ENCODE assay signal across 10 mouse cellular contexts in genomic region chr10:76391786-76392185, GRCm38 (mm10). TPM values are rescaled to one million over a fixed set of nuclear protein-coding genes. Genes with fewer than 3 reads are reported as not detected.
DNase-seq lines count a peak whose midpoint lies in the region; ATAC-seq lines count a peak whose summit lies in the region.
"Had no signal": no experiment of that assay in that cellular context is flagged by ENCODE, and none has a peak within 500 bp of the region (broad histone marks: within the 10 kb centered on the region; RNA-seq: fewer than 3 reads in every experiment).

No protein-coding gene starts in this region.

- ATAC-seq in kidney, embryonic 16.5 days (ENCODE audit: low FRiP score, low TSS enrichment): no peak

- H3K4me1 ChIP-seq in kidney, embryonic 16.5 days (ENCODE audit: insufficient read depth, low read length): no peaks in the 10 kb centered on the region
- H3K4me1 ChIP-seq: embryonic facial prominence, embryonic 12.5 days had no signal

- no peaks in the 10 kb centered on the region for H3K9me3 ChIP-seq in kidney, embryonic 16.5 days (ENCODE audit: low read length)
- H3K9me3 ChIP-seq: embryonic facial prominence, embryonic 12.5 days had no signal

- H3K27me3 ChIP-seq in kidney, embryonic 16.5 days (ENCODE audit: insufficient read depth, low read length): no peaks in the 10 kb centered on the region
- H3K27me3 ChIP-seq: embryonic facial prominence, embryonic 12.5 days had no signal

- intact Hi-C loops in gastrocnemius, postnatal 14 days (cut with DNase I; ENCODE audit: low total_unique reads): no loop called here

- no peak overlapping the region for H3K4me2 ChIP-seq in kidney, embryonic 16.5 days (replicated peaks; ENCODE audit: low read depth, low read length)
- H3K4me2 ChIP-seq: embryonic facial prominence, embryonic 12.5 days had no signal

- WGBS in kidney, embryonic 16.5 days: 86% methylated on average over 9 of the region's 9 CpGs

- H3K36me3 ChIP-seq in kidney, embryonic 16.5 days (ENCODE audit: insufficient read depth, low read length): peaks cover 53% of the 10 kb centered on the region

- H3K9ac ChIP-seq in kidney, embryonic 16.5 days (replicated peaks; ENCODE audit: low read length): no peak overlapping the region
- H3K9ac ChIP-seq: embryonic facial prominence, embryonic 12.5 days had no signal

- peak; percentile 10 for DNase-seq in kidney, adult 11 months
- DNase-seq in ES-CJ7 (ENCODE audit: low read depth, low spot score): peak; percentile 66
- DNase-seq in cerebellum, adult 11-12 months: peak; percentile 56
- DNase-seq in gastrocnemius, postnatal 14 days: peak; percentile 36
- DNase-seq in mesoderm, embryonic 11.5 days (ENCODE audit: low read depth, low spot score): peak; percentile 37
- DNase-seq in urinary bladder, adult 18-20 months (ENCODE audit: low spot score in 2 of 2): no peak
- DNase-seq in urinary bladder, postnatal 36 days (ENCODE audit: low spot score in 2 of 2): no peak

- no peak overlapping the region for H3K27ac ChIP-seq in kidney, embryonic 16.5 days (ENCODE audit: low read length)
- H3K27ac ChIP-seq: embryonic facial prominence, embryonic 12.5 days had no signal

- H3K4me3 ChIP-seq in kidney, embryonic 16.5 days (ENCODE audit: low read length): no peak overlapping the region
- H3K4me3 ChIP-seq: embryonic facial prominence, embryonic 12.5 days had no signal

RNA-seq across cellular contexts. Expression of gene Dip2a, which starts 46.7 kb away (rescaled TPM):
- polyA plus RNA-seq in kidney, embryonic 16.5 days (2015; fragmentation: Nextera tagmentation; extraction: Ambion mirVana): 11.7 and 12.2 TPM in 2 replicates
- 1 to 10 TPM; 7.6 to 9.3 TPM for total RNA-seq in gastrocnemius, postnatal 14 days (2021)

RNA-seq across cellular contexts. Expression of gene AC141477.1, which starts 48.5 kb away (rescaled TPM):
- polyA plus RNA-seq in kidney, embryonic 16.5 days (2015; fragmentation: Nextera tagmentation; extraction: Ambion mirVana): 2.6 TPM in 1 of 2 replicates, not detected in the other
- total RNA-seq in gastrocnemius, postnatal 14 days (2021): not detected
- total RNA-seq: left cerebral cortex, adult 18-20 months had no signal
- polyA plus RNA-seq: embryonic facial prominence, embryonic 12.5 days had no signal

RNA-seq across cellular contexts. Expression of gene Pcnt, which starts 50.8 kb away (rescaled TPM):
- 15.3 and 18.0 TPM in 2 replicates for polyA plus RNA-seq in kidney, embryonic 16.5 days (2015; fragmentation: Nextera tagmentation; extraction: Ambion mirVana)
- total RNA-seq in gastrocnemius, postnatal 14 days (2021): 10 to 100 TPM; 50.6 to 71.3 TPM

RNA-seq across cellular contexts. Expression of gene 2610028H24Rik, which starts 57.1 kb away (rescaled TPM):
- polyA plus RNA-seq in kidney, embryonic 16.5 days (2015; fragmentation: Nextera tagmentation; extraction: Ambion mirVana): not detected in 2 replicates
- under 1 TPM; 0.31 to 0.45 TPM for total RNA-seq in gastrocnemius, postnatal 14 days (2021)
- total RNA-seq: left cerebral cortex, adult 18-20 months had no signal
- polyA plus RNA-seq: embryonic facial prominence, embryonic 12.5 days had no signal

Comparison
In these comparisons a context has a peak if more than half of its experiments do, and no peak if none do; other contexts are left out.
1. DNase-seq: peak in kidney, adult 11 months (single experiment), ES-CJ7 (single experiment), cerebellum, adult 11-12 months (single experiment), gastrocnemius, postnatal 14 days (single experiment) and mesoderm, embryonic 11.5 days (single experiment); none in urinary bladder, adult 18-20 months (0 of 2) and urinary bladder, postnatal 36 days (0 of 2).